Mouse (Mus musculus): Measurements from ENCODE around the gene Lyl1.
A peak's percentile ranks its signal among the peaks of the same experiment; 100 is the strongest.

DNA sequence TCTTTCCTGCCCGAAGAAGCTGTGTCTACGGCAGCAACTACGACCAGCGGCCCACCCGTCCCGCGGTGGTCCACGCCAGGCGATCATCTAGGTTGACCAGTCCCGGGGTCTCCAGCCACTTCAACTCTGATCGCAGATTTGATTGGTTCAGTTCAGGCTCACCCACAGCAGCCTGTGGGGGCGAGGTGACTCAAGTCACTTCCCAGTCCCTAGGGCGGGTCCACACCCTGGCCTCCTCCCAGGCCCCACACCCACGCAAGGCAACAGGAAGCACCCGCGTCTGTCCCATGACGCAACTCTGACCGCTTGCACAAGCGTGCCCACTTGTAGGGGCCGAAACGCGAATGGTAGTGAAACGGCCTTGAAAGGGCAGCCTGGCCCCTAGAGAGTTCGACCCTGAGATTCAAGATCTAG lies 39.8 kb upstream of the Lyl1 start:
- no peak for TF ChIP-seq CTCF (IDR thresholded peaks at IDR 0.05; ENCODE audit: low read depth, low read length)
- 0 out of 2 replicates have a peak, but pooled peaks have one; percentile 66 for TF ChIP-seq POLR2AphosphoS5 (IDR thresholded peaks at IDR 0.05; ENCODE audit: insufficient replicate concordance, low read depth, low read length)
- TF ChIP-seq GATA1 (IDR thresholded peaks at IDR 0.05; ENCODE audit: borderline replicate concordance, low read length), result no peak
- no peak for TF ChIP-seq TAL1 (conservative IDR thresholded peaks at IDR 0.05; ENCODE audit: low read depth, low read length)
- no peak for TF ChIP-seq GATA2 (IDR thresholded peaks at IDR 0.05; ENCODE audit: borderline replicate concordance, low read depth, low read length)
